Mouse (Mus musculus): ENCODE data around the gene Spata25.
"Not testable (repeated sequence)": the region's sequence is repeated elsewhere in the genome, so short reads cannot be mapped to it uniquely, and the experiment has no call there.

Spata25 gene

GRCm38 (mm10) chr2:164828437-164828836 lies at the start of gene Spata25:
TSS of gene Spata25 (minus strand) at chr2:164828537.
- DNase-seq (ENCODE audit: low spot score) = no peak

- DNase-seq (ENCODE audit: low spot score) = not testable (repeated sequence)
Observed at GRCm38 (mm10) chr2:164877376-164878215, 49.3 kb upstream of the Spata25 start.

- not testable (repeated sequence) for DNase-seq (ENCODE audit: low spot score)
Observed at GRCm38 (mm10) chr2:164875648-164876047, 47.3 kb upstream of the Spata25 start.

- DNase-seq (ENCODE audit: low spot score) = no peak
Observed at GRCm38 (mm10) chr2:164874239-164874769, 46.0 kb upstream of the Spata25 start.

- no peak for DNase-seq (ENCODE audit: low spot score)
Observed at GRCm38 (mm10) chr2:164873621-164874020, 45.3 kb upstream of the Spata25 start.

- no peak for DNase-seq (ENCODE audit: low spot score)
Observed at GRCm38 (mm10) chr2:164871602-164872303, 43.4 kb upstream of the Spata25 start.

- DNase-seq (ENCODE audit: low spot score) = no peak
Observed at GRCm38 (mm10) chr2:164868491-164868890, 40.2 kb upstream of the Spata25 start.

- no peak for DNase-seq (ENCODE audit: low spot score)
Observed at GRCm38 (mm10) chr2:164867566-164867965, 39.2 kb upstream of the Spata25 start.

GRCm38 (mm10) chr2:164866741-164867551 lies 38.6 kb upstream of the Spata25 start:
- DNase-seq (ENCODE audit: low spot score) = peak; percentile 46

GRCm38 (mm10) chr2:164864593-164864992 lies 36.3 kb upstream of the Spata25 start:
- no peak for DNase-seq (ENCODE audit: low spot score)

GRCm38 (mm10) chr2:164863411-164863810 lies 35.1 kb upstream of the Spata25 start:
- not testable (repeated sequence) for DNase-seq (ENCODE audit: low spot score)

- DNase-seq (ENCODE audit: low spot score) = peak; percentile 67
Observed at GRCm38 (mm10) chr2:164862179-164862861, 34.0 kb upstream of the Spata25 start.

GRCm38 (mm10) chr2:164861094-164861493 lies 32.8 kb upstream of the Spata25 start:
- DNase-seq (ENCODE audit: low spot score) = no peak

- DNase-seq (ENCODE audit: low spot score) = no peak
Observed at GRCm38 (mm10) chr2:164859640-164860432, 31.5 kb upstream of the Spata25 start.

GRCm38 (mm10) chr2:164859155-164859554 lies 30.8 kb upstream of the Spata25 start:
- no peak for DNase-seq (ENCODE audit: low spot score)

GRCm38 (mm10) chr2:164857842-164858553 lies 29.7 kb upstream of the Spata25 start:
- no peak for DNase-seq (ENCODE audit: low spot score)

- DNase-seq (ENCODE audit: low spot score) = peak; percentile 44
Observed at GRCm38 (mm10) chr2:164857101-164857821, 28.9 kb upstream of the Spata25 start, which contains the start of gene Pltp. TSS of gene Pltp (minus strand) at chr2:164857711.

GRCm38 (mm10) chr2:164856309-164857100 lies 28.2 kb upstream of the Spata25 start:
- DNase-seq (ENCODE audit: low spot score) = no peak

All from ovary, postnatal 14 days (tissue).